Mouse (Mus musculus): ENCODE measurements around the gene Rpl36a-ps1.

Rpl36a-ps1 gene

GRCm38 (mm10) chr14:98951626-98952290 is 42.4 kb downstream of the Rpl36a-ps1 start:
- DNase-seq (ENCODE audit: low spot score), result no peak
